Mouse (Mus musculus): ENCODE measurements at regions not wholly inside any gene's neighbourhood (a gene's known extent, or its start where the extent isn't known, plus 50 kb on each side); places are given as distances from the start of the nearest gene placed in this dataset.

- TF ChIP-seq CHD1 (IDR thresholded peaks at IDR 0.05; ENCODE audit: low read depth, low read length) (no peak), CTCF (conservative IDR thresholded peaks at IDR 0.05 in 1 of 2, IDR thresholded peaks at IDR 0.05 in 1 of 2; ENCODE audit: low read depth in 2 of 2, low read length in 2 of 2) (no peak)
These were observed 76.5 kb upstream of the Rxra start for GRCm38 (mm10) chr2:27599769-27600167.
